Mouse (Mus musculus) heart, adult 2 months (tissue): ENCODE results near the gene Gm45015.

Source experiments
- CTCF ChIP-seq: fragments of 200-600 bp; IDR thresholded peaks from 2 replicates; pipeline ENCODE4 v1.8.1; 2022; ENCODE audit warnings: antibody characterized with exemption, mild to moderate bottlenecking, moderate library complexity
- EP300 ChIP-seq: fragments of 200-500 bp; IDR thresholded peaks from 2 replicates; pipeline ENCODE4 v1.6.1; 2011; ENCODE audit warnings: low read depth, low read length, control low read depth; ENCODE audit not compliant: insufficient read depth
- POLR2A ChIP-seq: fragments of 200-500 bp; IDR thresholded peaks from 2 replicates; pipeline ENCODE4 v1.6.1; 2011; ENCODE audit warnings: mild to moderate bottlenecking, low read depth, low read length, control low read depth; ENCODE audit not compliant: insufficient read depth

- TF ChIP-seq CTCF, result no peak
- TF ChIP-seq POLR2A, result no peak
- TF ChIP-seq EP300, result no peak
Measured at GRCm38 (mm10) chrX:73321029-73321428, 15.6 kb downstream of the Gm45015 start.
